Mouse (Mus musculus): ENCODE data around the gene Ubc.

The Ubc gene

DNA sequence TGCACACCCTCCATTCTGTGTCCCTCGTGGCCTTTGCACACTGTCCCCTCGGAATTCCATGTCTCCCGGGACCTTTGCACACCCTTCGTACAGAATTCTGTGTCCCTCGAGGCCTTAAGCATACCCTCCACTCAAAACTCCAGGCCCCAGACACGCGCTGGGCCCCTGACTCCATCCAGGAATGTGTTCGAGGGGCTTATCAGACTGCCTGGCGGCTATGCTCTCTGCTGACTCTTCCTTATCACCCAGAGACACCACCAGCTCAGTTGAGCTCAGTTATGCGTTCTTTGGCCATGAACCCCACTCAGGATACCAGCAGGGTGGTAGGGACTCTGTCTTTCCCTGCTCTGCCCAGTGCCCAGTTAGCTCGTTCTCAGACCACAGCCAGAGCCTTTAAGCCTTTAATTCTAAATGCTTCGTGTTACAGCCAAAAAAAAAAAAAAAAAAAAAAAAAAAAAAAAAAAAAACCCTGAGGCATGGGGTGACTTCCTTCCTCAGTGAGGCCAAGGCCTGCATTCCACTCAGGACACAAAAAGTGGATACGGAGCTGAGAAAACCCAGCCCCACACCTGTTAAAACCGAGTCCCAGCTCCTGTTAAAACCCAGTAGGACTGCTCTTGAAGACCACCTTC, 48.4 kb downstream of the Ubc start:
- DNase-seq: peak in 1 of 2 experiments; percentile 7

DNA sequence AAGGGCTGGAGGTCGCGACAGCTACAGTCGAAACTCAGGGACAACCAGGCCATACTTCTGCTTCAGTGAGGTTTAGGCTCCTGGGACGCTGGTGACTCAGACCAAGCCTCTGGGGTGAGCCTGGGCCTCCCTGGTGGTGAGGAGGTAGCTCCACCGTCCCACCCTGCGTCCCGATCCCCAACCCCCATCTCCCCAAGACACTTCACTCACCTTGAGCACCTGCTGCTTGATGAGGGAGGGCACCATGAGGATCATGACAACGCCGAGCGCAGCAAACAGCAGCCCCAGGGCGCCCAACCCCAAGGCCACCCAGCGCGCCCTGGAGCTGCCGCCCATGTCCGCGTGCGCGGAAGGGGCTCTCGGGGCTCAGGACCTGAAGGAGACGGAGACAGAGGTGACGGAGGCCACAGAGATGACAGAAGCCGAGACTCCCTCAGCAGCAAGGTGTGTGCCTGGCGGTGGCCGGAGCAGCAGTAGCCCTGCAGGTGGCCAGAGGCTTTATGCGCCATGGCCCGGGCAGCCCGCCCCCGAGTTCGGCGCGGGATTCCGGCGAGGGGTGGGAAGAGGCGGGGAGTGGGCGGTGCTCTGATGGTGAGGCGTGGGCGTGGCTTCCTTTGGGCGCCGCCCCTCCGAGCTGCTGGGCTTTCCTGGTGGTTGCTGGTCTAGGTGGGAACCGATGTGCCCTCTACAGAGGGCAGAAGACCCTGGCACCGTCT, 49.3 kb downstream of the Ubc start, which contains the start of gene Scarb1:
Gene Scarb1, minus strand, starts transcription at position 548 of the 716 bp plus-strand sequence.
- peak; percentile 92 to 93 for DNase-seq

DNA sequence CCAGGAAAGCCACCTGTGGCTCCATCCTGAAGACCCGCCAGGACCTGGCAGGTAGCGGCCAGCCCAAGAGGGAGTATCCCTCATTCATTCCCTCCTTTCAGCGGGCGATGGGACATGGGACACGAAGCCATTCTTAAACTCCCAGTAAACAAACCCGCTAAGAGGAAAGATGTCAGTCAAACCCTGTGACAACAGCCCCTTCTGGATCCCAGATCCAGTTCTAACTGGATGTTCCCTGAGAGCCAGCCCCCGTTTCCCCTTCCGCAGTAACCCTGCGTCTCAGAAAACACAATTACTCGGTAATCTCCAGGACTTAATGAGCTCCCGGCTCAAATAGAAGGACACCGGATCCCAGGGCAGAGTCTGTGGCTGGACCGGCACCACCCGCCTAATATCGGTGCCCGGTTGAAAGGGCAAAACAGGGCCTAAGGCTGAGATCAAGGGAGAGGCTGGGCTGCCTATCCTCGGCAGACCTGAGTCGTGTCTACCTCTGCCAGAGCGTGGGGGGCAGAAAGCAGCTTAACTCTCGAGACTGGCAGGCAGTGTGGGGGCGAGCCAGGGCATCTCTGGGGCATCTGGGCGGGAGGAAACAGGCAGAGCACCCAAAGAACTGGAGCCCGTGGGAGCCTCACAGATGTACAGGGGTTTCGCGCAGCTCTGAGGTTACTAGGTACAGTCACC, 50.0 kb downstream of the Ubc start:
- DNase-seq: no peak

DNA sequence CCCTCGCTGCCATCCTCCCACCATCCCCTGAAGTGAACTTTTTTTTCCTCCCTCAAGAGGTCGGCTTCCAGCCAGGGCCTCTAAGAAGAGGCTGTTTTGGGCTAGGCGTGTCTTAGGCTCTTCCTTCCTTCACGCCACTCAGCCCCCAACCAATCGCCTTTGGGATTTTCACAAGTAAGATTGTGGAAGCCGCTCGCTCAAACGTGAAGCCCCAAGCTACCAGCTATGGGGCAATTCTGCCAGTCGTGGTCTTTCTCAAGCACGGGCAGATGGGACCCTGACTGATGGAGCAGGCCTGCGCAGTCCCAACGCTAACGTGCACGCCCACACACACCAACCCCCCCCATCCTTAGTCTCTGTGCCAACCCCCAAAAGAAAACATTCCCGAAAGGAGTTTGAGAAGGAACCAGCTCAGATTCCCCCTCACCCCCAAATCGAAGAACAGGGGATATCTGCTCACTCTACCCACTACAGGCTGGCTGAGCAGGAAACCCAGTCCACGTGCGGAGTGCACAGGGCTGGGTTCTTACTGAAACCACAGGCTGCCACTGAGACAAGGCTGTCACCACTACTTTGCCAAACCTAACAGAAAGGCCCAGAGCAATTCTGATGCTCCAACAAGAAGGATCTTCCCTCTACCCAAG, 50.8 kb downstream of the Ubc start:
- peak; percentile 27 to 32 for DNase-seq

DNA sequence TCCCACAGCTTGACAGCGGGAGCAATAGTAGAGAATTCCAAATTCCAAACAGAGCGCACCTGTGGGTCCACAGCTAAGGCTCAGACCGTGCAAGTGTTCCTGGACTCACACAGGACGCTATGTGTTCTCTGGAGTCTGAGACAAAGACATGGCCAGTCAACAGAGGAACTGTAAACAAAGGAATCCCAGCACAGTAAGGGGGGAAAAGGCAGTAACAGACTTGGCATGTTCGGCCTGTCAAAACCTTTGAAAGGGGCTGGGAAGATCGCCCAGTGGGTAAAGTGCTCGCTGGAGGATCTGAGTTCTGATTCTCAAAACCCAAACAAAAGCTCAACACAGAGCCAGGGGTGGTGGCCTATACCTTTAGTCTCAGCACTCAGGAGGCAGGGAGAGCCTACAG, 52.5 kb downstream of the Ubc start:
- DNase-seq: no peak

DNA sequence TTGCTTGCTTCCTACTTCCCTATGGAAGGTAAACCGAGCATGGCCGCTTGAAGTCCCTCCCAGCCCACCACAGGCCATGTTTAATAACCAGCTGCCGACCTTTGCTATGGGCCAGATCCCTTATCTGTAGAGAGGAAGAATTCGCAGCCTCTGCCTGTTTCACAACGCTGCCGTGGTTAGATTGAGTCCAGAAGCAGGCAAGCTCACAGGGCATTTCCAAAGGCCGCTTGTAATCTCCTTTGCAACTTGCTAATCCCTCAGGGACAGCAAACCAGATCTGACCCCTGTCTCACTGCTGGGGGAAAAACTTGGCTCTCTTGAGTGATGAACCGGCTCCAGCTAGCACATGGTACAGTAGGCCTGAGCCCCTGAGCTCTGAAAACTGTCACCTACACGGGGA, 53.0 kb downstream of the Ubc start:
- DNase-seq: no peak
